Mouse (Mus musculus) spleen, adult 2 months (tissue): ENCODE data around the gene Rffl. TPM values are rescaled to one million over a fixed set of nuclear protein-coding genes. Genes with fewer than 3 reads are reported as not detected.
A peak's percentile ranks its signal among the peaks of the same experiment; 100 is the strongest.

Experiments
- DNase-seq, 2 experiments: peaks; one replicate each; pipeline versions ENCODE4 v3.0.0 to v3.0.0-alpha.2; 2012 to 2021; ENCODE audit warnings: low spot score in 2 of 2, low read depth in 1 of 2
- H3K27ac ChIP-seq: fragments of 200-500 bp; 2 replicates; pipeline ENCODE4 v1.5.1; 2012; ENCODE audit warnings: low read length, inconsistent platforms; ENCODE audit not compliant: insufficient read depth
- H3K27me3 ChIP-seq: fragments of 200-500 bp; 2 replicates; pipeline ENCODE4 v1.6.1; 2012; ENCODE audit warnings: mild to moderate bottlenecking, moderate library complexity, low read length, inconsistent platforms; ENCODE audit not compliant: control insufficient read depth, insufficient read depth
- H3K36me3 ChIP-seq: fragments of 200-500 bp; 2 replicates; pipeline ENCODE4 v1.6.1; 2012; ENCODE audit warnings: mild to moderate bottlenecking, low read length, inconsistent platforms; ENCODE audit not compliant: control insufficient read depth, insufficient read depth
- H3K4me1 ChIP-seq: fragments of 200-500 bp; 2 replicates; pipeline ENCODE4 v1.6.1; 2011; ENCODE audit warnings: inconsistent platforms; ENCODE audit not compliant: control insufficient read depth, insufficient read depth, insufficient read length
- H3K4me3 ChIP-seq: fragments of 200-500 bp; 2 replicates; pipeline ENCODE4 v1.5.1; 2011; ENCODE audit warnings: mild to moderate bottlenecking, inconsistent platforms; ENCODE audit not compliant: insufficient read depth, insufficient read length; ENCODE audit errors: extremely low read depth
- CTCF ChIP-seq: fragments of 200-500 bp; IDR thresholded peaks from 2 replicates; pipeline ENCODE4 v1.5.1; 2011; ENCODE audit warnings: mild to moderate bottlenecking, inconsistent platforms; ENCODE audit not compliant: insufficient read depth, insufficient read length, insufficient replicate concordance; ENCODE audit errors: extremely low read depth
- POLR2A ChIP-seq: fragments of 200-500 bp; IDR thresholded peaks from 2 replicates; pipeline ENCODE4 v1.6.1; 2011; ENCODE audit warnings: low read depth, low read length, inconsistent platforms
- WGBS: fragments of 180-500 bp; shearing (Covaris S2); methylation state at CpG from one replicate; pipeline ENCODE4 v1.1.7; 2018; 5-methylcytosine and 5-hydroxymethylcytosine counted together
- polyA plus RNA-seq: library from polyadenylated mRNA; depleted of rRNA; stranded (reverse); fragments of >200 nt; gene quantifications from 2 replicates; pipeline ENCODE4 v1.2.3, GENCODE M21; 2012

Gene Rffl
- polyA plus RNA-seq, 1 experiment, result 13.3 TPM

DNA sequence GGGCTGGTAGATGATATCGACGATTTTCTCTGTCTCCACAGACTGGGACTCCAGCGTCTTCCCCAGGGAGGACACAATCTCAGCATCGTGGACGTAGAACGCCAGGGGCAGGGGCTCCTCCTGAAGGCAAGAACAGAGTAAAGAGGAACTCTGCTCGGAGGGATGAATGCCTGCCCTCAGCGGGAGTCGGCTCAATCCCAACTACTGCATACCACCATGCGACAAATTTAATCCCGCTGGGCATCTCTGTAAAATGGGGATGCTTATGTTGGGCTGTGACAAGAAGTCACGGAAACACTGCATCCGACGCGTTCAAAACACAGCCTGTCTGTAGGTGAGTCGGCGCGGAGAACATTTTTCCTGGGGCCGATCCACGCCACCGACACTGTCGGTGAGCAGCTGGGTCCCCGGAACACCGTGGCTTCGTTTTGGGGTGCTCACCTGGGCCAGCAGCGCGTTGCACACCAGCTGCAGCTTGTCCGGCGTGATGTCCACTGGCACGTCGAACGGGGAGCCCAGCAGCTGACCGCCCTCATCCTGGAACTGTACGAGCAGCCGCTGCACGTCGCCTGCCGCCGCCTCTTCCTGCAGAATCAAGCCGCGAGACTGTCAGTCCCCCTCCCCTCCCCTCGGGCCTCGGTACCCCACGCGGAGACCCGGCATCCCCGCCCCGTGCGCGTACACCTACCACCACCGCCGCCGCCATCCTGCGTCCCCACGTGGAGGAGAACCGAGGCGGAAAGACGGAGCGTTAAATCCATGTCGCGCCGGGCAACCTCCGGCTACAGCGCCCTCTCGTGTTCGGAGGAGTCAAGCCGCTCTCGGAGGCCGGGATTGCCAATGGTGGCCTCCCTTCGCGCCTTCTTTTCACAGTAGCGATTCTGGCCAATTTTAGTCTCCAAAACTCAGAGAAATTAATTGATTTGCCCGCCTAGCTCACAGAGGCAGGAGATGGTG lies 36.9 kb upstream of the Rffl start, which contains the start of gene Nle1:
Gene Nle1 (minus strand): TSS at position 761 of the 957 bp plus-strand sequence.
- Histone ChIP-seq H3K36me3 (peaks cover 23% of the 10 kb centered on the region), H3K4me1 (peaks cover 3% of the 10 kb centered on the region; the same call in 1 of the 2 replicates), H3K27me3 (no peaks in the 10 kb centered on the region), H3K27ac (no peak within 1 kb of the TSS; the same call in 1 of the 2 replicates), H3K4me3 (peak within 1 kb of the TSS; percentile 85)
- 1% methylated on average over 72 of the region's 73 CpGs for WGBS
- TF ChIP-seq CTCF (peak; percentile 96), POLR2A (peak; percentile 30; the same call in 1 of the 2 replicates)
- peak; percentile 71 to 91 for DNase-seq

DNA sequence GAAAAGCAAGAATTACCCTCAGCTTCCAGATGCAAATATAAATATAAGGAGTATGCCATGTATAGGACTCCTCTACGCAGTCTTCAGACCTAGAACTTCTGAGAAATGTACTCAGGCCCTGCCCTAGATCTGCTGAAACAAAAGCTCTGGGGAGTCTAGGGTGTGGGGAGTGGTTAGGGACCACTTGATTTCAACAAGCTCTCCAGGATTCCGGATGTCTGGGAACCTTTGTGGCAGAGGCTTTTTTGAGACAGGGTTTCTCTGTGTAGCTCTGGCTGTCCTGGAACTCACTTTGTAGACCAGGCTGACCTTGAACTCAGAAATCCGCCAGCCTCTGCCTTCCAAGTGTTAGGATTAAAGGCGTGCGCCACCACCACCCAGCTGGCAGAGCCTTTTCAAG lies 34.8 kb upstream of the Rffl start:
- TF ChIP-seq CTCF (no peak), POLR2A (no peak)

DNA sequence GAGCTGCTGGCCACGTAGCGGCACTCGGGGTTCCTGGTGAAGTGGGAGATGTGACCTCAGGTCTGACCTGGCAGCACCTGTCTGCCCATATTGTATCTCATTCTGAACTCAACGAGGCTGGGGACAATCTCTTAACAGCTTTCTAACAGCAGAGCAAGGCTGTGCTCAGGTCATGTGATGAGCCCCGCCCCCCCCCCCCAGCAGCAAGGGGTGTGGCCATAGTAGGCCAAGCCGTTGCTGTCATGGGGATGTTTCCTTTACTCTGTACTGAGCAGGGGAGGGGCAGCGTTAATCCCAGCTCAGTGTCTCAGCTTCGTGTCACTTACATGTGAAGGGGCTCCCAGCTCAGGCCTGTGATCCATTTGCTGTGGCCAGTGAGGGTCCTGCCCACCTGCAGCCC lies 33.9 kb upstream of the Rffl start:
- no peak for TF ChIP-seq CTCF
- no peak for TF ChIP-seq POLR2A
- no peak overlapping the region for H3K4me3 ChIP-seq
- DNase-seq, result no peak
- peaks cover 44% of the 10 kb centered on the region for H3K36me3 ChIP-seq
- no peak overlapping the region for H3K27ac ChIP-seq
- WGBS, result 73% methylated on average over 7 of the region's 8 CpGs
- H3K27me3 ChIP-seq, result no peaks in the 10 kb centered on the region
- peaks cover 3% of the 10 kb centered on the region; the same call in 1 of the 2 replicates for H3K4me1 ChIP-seq

More for the DNA sequence above, 34.8 kb upstream of the Rffl start:
- no peak overlapping the region for H3K27ac ChIP-seq
- H3K4me3 ChIP-seq, result no peak overlapping the region
- peaks cover 3% of the 10 kb centered on the region; the same call in 1 of the 2 replicates for H3K4me1 ChIP-seq
- H3K27me3 ChIP-seq, result no peaks in the 10 kb centered on the region
- 91% methylated on average over 5 of the region's 5 CpGs for WGBS
- DNase-seq, result no peak
- peaks cover 40% of the 10 kb centered on the region for H3K36me3 ChIP-seq

DNA sequence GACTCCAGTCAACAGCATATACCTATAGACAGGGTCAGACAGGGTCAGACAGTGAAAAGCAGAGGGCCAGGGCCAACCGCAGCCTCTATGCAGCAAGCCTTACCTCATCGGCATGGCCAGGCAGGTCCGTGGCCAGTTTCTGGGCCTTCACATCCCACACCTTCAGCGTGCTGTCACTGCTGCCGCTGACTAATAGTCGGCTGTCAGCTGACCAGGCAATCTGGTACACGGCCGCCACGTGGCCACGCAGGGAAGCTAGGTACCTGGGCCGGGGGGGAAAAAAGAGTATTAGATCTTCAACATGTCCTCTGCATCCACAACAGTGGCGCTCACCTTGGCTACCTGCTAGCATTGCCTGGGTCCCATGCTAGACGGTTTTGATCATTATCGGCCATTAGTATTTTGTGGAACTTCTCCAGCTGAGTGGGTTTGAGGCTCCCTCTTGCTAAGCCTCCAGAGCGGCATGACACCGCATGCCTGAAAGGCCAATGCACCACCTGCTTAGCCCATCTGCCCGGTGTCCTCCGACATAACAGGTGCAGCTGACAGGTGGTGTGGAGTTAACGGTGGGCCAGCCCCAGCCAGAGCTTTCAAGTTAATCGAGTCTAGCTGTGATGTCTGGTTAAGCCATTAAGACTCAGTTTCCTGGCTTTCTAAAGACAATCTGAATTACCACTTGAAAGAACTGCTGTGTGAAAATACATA lies 30.7 kb upstream of the Rffl start:
- no peak overlapping the region for H3K4me3 ChIP-seq
- TF ChIP-seq CTCF (no peak), POLR2A (no peak)
- H3K27me3 ChIP-seq, result no peaks in the 10 kb centered on the region
- H3K4me1 ChIP-seq, result no peaks in the 10 kb centered on the region
- DNase-seq, result no peak
- WGBS, result 94% methylated on average over 20 of the region's 20 CpGs
- peaks cover 44% of the 10 kb centered on the region for H3K36me3 ChIP-seq
- no peak overlapping the region for H3K27ac ChIP-seq

DNA sequence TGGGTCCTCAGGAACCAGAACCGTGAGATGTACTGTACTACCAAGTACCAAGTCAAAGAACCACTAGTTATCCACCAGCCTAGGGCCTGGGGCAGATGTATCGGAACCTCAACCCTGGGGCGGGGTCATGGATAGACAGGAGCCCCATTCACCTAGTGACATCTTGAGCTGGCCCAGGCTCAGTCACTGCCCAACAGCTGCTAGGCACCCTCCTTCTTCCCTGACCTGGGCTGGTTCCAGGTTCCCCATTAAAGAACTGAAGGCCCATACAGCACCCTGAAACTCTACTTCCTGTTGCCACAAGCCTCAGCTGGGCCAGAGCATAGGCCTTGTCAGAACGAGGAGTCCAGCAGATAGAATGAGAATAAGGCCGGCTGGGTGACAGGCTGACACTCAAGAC lies 28.7 kb upstream of the Rffl start:
- DNase-seq, result no peak
- Histone ChIP-seq H3K27me3 (no peaks in the 10 kb centered on the region), H3K4me1 (no peaks in the 10 kb centered on the region), H3K4me3 (no peak overlapping the region), H3K27ac (no peak overlapping the region), H3K36me3 (peaks cover 32% of the 10 kb centered on the region)
- TF ChIP-seq CTCF (no peak), POLR2A (no peak)
- 87% methylated on average over 5 of the region's 5 CpGs for WGBS

DNA sequence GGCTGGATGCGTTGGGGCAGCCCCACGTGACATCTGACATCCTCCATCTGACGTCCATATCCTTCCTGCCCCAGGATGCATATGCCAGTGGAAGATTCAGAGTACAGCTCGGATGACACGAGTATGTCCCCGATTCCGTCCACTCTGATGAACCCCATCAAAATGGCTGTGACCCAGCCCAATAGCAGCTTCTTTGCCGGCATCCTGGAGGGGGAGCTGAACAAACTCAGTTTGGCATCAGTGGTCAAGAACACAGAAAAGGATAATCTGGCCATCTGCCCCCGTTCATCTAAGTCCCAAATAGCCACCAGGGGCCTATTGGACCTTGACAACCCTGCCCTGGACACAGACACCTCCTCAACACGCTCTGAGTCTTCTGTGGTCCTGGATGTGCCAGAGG lies 26.5 kb upstream of the Rffl start:
- TF ChIP-seq CTCF (no peak), POLR2A (no peak)
- DNase-seq, result no peak
- Histone ChIP-seq H3K27me3 (no peaks in the 10 kb centered on the region), H3K36me3 (peaks cover 16% of the 10 kb centered on the region), H3K4me1 (no peaks in the 10 kb centered on the region), H3K4me3 (no peak overlapping the region), H3K27ac (no peak overlapping the region)
- WGBS, result 84% methylated on average over 10 of the region's 10 CpGs
